Mouse (Mus musculus) layer of hippocampus, adult 18-20 months (tissue): ENCODE results near the gene Retreg1. TPM values are rescaled to one million over a fixed set of nuclear protein-coding genes. Genes with fewer than 3 reads are reported as not detected.

Experiments
- DNase-seq, 2 experiments: peaks; one replicate each; pipeline ENCODE4 v3.0.0; 2022; ENCODE audit warnings: low spot score in 2 of 2
- total RNA-seq, 2 experiments: library from RNA; stranded (reverse); gene quantifications; 2 replicates each; pipeline ENCODE4 v1.2.3; 2021

The Retreg1 gene
- total RNA-seq, 2 experiments from 2014 or later: 33.9 to 34.5 TPM

DNA sequence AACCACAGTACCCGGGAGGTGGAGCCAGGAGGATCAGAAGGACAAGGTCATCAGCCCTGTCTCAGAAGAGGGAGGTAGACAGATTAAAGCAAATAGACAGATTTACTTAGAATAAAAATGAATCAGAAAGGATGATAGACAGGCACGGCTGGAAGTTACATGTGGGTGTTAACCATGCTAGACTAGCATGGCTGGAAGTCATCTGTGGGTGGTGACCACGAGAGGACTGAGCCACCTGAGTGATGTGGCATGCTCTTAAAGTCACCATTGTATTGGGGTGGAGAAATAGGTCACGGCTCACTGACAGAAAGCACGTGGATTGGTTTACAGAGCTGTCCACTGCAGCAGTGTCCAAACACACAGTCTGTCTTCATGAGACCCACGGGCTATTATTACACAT is 36.2 kb downstream of the Retreg1 start:
- no peak for DNase-seq

- DNase-seq: no peak
Measured at GRCm38 (mm10) chr15:25880192-25880591, 37.2 kb downstream of the Retreg1 start.

- no peak for DNase-seq
Measured at GRCm38 (mm10) chr15:25882002-25882401, 39.0 kb downstream of the Retreg1 start.

- DNase-seq: no peak
Measured at GRCm38 (mm10) chr15:25884416-25884958, 41.5 kb downstream of the Retreg1 start.

- DNase-seq: peak in 1 of 2 experiments; percentile 77
Measured at GRCm38 (mm10) chr15:25886581-25887011, 43.6 kb downstream of the Retreg1 start.

DNA sequence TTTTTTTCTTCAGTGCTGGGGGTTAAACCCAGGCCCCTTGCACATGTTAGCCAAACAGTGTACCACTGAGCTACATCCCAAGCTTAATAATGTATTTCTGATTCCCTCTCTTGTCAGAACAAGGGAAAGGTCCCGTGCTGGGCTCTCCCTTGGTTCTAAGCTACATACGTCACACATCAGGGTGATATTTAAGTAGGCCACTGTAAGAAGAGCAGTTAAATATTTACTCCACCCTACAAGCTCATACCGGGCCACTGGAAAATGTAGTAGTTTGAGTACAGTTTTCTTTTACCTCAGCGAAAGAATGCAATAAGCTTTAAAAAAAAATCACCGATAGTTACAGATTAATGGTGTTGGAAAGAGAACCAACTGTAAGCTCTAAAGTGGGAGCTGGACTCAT is 46.9 kb downstream of the Retreg1 start:
- no peak for DNase-seq

- DNase-seq: no peak
Measured at GRCm38 (mm10) chr15:25891556-25891955, 48.6 kb downstream of the Retreg1 start.

- peak in 1 of 2 experiments; percentile 37 for DNase-seq
Measured at GRCm38 (mm10) chr15:25893327-25893726, 50.3 kb downstream of the Retreg1 start.

DNA sequence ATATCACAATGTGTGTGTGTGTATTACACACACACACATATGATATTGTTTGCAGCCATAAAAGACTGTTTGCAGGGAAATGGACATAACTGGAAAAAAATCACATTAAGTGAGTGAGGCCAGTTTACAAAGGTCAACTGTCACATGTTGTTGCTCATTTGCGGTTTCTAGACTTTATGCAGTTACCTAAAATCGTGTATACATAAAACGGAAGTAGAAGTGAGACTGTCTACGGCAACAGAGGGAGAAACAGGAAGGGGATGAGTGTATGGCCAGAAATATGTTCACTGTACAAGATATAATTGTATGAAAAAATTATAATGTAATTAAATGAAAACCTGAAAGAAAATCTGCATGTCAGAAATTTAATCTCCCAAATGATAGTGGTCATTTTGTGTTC is 53.8 kb downstream of the Retreg1 start:
- DNase-seq: no peak

DNA sequence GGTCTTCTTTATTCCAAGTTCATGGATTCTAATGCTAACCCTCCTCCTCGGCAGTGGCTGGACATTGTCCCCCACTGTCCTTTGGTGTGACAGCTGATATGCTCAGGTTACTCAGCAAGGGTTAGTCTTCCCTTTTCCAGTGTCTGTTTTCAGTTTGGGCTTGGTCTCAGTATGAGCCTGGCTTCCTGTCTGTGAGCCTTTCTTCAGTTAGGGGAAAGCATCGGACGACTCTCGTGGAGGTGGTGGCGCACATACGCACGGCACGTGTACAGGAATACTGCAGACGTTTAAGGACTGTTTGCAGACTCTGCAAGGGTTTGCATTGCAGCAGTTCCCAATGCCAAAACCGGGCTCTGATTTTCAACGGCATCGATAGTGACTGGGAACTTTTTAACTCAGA is 54.6 kb downstream of the Retreg1 start:
- no peak for DNase-seq

- peak in 1 of 2 experiments; percentile 56 for DNase-seq
Measured at GRCm38 (mm10) chr15:25899021-25899420, 56.0 kb downstream of the Retreg1 start.

DNA sequence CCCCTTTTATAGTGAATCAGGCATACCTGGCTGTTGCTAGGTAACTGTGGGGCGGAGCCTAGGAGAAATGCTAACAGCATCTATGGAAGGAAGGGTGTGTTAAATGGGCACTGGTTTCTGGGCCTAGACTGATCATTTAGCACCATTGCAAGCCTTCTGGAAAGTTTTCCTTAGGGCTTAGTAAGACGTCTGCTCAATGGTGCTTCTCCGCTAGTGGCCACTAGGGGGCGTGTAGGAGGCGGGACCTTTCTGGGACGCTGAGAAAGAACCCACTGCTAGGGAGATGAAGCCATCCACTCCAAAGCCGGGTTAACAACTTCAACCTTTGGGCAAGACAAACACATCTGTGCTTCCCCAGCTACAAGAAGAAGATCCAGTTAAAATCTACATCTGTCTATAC is 57.6 kb downstream of the Retreg1 start:
- peak in 1 of 2 experiments; percentile 67 for DNase-seq

- DNase-seq: no peak
Measured at GRCm38 (mm10) chr15:25902931-25903615, 60.1 kb downstream of the Retreg1 start.

GRCm38 (mm10) chr15:25904435-25905021 is 61.5 kb downstream of the Retreg1 start:
- no peak for DNase-seq

DNA sequence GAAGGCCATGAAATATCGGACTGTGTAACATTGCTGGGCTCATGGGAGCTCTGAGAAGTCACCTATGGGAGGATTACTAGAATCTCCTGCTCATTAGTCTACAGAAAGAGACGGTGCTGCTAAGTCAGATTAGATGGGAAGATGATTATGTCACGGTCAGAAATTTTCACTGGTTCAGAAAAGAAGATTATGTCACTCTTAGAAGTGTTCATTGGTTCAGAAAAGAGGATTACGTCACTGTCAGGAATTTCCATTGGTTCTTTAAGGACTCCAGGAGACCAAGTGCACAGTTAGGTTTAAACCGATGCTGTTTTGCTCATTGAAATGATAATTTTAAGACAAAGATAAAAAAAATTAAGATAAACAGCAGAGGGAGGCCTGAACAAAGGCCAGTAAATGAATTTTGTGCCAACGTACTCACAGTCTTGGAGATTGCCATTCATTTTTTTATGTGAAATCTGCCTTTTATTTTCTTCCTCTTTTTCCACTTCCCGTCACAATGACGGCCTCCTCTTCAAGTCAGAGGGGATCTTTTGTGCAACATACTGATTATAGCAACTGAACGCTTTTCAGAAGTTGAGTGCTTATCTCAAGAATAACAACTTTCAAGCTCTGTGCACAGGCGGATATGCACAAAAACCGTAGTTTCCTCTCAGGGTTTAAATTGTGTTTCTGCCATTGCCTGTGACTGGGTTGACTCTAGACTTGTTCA is 67.0 kb downstream of the Retreg1 start:
- no peak for DNase-seq

- DNase-seq: no peak
Measured at GRCm38 (mm10) chr15:25910495-25910865, 67.5 kb downstream of the Retreg1 start.

- no peak for DNase-seq
Measured at GRCm38 (mm10) chr15:25910924-25911323, 67.9 kb downstream of the Retreg1 start.

DNA sequence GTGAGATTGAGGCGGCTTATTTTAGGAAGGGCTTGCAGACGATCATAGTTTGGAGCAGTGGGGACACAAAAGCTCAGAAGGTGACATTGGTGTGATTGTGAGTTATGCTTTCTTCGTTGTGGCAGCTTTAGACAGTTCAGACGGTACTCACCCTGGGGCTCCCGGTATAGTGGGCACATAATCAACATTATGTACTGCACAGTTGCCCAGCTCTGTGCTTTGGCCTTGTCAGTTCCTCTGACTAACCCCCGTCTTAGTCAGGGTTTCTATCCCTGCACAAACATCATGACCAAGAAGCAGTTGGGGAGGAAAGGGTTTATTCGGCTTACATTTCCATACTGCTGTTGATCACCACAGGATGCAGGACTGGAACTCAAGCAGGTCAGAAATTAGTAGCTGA is 69.9 kb downstream of the Retreg1 start:
- DNase-seq: no peak

DNA sequence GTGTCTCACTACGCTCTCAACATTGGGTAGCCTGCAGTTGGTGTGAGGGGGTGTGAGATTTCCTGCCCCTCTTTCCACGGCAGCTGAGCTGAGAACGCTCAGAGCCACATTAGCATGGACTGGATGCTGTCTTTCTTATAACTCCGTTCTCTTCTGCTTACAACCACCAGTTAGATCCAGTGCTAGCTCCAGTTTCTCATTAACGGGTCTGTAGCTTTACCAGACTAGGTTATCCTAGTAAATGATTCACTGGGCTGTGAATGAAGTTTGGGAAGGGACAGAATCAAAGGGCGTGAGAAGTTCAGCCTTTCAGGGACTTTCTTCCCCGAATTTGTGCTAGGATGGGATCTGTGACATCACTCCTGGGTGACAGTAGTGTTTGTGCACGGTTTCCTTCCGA is 70.7 kb downstream of the Retreg1 start:
- peak in 1 of 2 experiments; percentile 46 for DNase-seq

- no peak for DNase-seq
Measured at GRCm38 (mm10) chr15:25914160-25914559, 71.2 kb downstream of the Retreg1 start.

GRCm38 (mm10) chr15:25915013-25915412 is 72.0 kb downstream of the Retreg1 start:
- no peak for DNase-seq

- DNase-seq: no peak
Measured at GRCm38 (mm10) chr15:25915574-25916205, 72.7 kb downstream of the Retreg1 start.
